ENCODE assay signal across 18 mouse cellular contexts in the genomic region with DNA sequence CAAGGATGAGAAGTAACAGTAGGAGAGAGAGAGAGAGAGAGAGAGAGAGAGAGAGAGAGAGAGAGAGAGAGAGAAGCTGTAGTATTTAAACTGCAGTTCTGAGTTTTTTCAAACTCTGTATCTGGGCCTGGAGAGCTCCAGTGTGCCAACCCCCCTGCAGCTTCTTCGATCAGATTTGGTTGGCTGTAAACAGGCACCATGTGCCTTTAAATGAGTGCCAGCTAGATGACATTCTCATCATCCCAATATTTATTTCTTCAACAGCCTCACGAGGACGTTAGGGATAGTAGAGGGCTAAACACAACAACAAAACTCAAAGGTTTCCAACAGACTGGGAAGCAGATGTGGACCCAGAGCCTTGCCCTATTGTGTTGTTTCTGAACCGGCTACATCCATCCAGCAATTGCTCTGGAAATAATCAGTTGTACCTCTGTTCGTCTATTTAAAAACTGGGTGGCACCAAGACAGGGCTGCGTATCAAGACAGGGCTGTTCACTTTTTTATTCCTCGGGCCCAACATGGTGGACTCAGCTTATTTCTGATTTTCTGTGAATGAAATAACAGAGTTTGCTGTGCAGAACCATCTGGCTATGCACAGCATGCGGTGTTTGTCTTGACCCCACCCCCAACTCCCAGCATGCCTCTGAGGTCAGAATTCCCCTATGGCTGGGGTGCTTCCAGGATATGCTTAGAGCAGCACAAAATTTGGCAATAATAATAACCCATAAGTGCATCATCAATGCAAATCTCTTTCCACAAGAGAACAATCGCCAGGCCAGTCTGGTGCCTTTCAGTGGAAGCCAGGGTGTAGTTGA. TPM values are rescaled to one million over a fixed set of nuclear protein-coding genes. Genes with fewer than 3 reads are reported as not detected.
DNase-seq lines count a peak whose midpoint lies in the region; ATAC-seq and TF ChIP-seq lines count a peak whose summit lies in the region.
"Had no signal": no experiment of that assay in that cellular context is flagged by ENCODE, and none has a peak within 500 bp of the region (broad histone marks: within the 10 kb centered on the region; RNA-seq: fewer than 3 reads in every experiment).

No protein-coding gene starts in this region.

- H3K27ac ChIP-seq in forebrain, embryonic 16.5 days (ENCODE audit: low read length) = no peak overlapping the region
- no peak overlapping the region for H3K27ac ChIP-seq in forebrain, embryonic 11.5 days (ENCODE audit: low read depth, low read length)
- H3K27ac ChIP-seq in intestine, embryonic 15.5 days = peak overlapping the region; percentile 69
- H3K27ac ChIP-seq: liver, embryonic 15.5 days; midbrain, embryonic 10.5 days; neural tube, embryonic 15.5 days had no signal

- intact Hi-C loops in left cerebral cortex, postnatal 36 days (cut with DNase I) = no loop called here

- no peaks in the 10 kb centered on the region for H3K27me3 ChIP-seq in forebrain, embryonic 16.5 days (replicated peaks; ENCODE audit: control insufficient read depth, insufficient read depth, low read length)
- H3K27me3 ChIP-seq in forebrain, embryonic 11.5 days (ENCODE audit: control insufficient read depth, insufficient read depth, low read length) = no peaks in the 10 kb centered on the region
- H3K27me3 ChIP-seq in E14TG2a.4 (ENCODE audit: insufficient read depth, low read length) = 0 out of 2 replicates have a peak, but pooled peaks cover 4% of the 10 kb centered on the region
- H3K27me3 ChIP-seq in intestine, embryonic 15.5 days (replicated peaks) = no peaks in the 10 kb centered on the region
- H3K27me3 ChIP-seq: heart, embryonic 12.5 days; neural tube, embryonic 15.5 days had no signal

- H3K4me3 ChIP-seq in forebrain, embryonic 16.5 days (replicated peaks; ENCODE audit: low read length) = no peak overlapping the region
- H3K4me3 ChIP-seq in forebrain, embryonic 11.5 days (ENCODE audit: low read depth, low read length) = no peak overlapping the region
- H3K4me3 ChIP-seq in E14TG2a.4 (replicated peaks; ENCODE audit: low read length) = peak overlapping the region; percentile 17
- H3K4me3 ChIP-seq in intestine, embryonic 15.5 days (replicated peaks) = no peak overlapping the region
- H3K4me3 ChIP-seq: heart, embryonic 12.5 days; liver, embryonic 15.5 days; midbrain, embryonic 10.5 days; neural tube, embryonic 15.5 days had no signal

- 63% methylated on average over 9 of the region's 9 CpGs for WGBS in forebrain, embryonic 16.5 days
- WGBS in forebrain, embryonic 11.5 days = 82% methylated on average over 9 of the region's 9 CpGs
- 68% methylated on average over 9 of the region's 9 CpGs for whole genome bisulfite sequencing in intestine, embryonic 15.5 days

- H3K9me3 ChIP-seq in forebrain, embryonic 16.5 days (ENCODE audit: control insufficient read depth, low read length) = no peaks in the 10 kb centered on the region
- no peaks in the 10 kb centered on the region for H3K9me3 ChIP-seq in forebrain, embryonic 11.5 days (ENCODE audit: control insufficient read depth, low read length)
- H3K9me3 ChIP-seq in E14TG2a.4 (ENCODE audit: low read length) = no peaks in the 10 kb centered on the region
- H3K9me3 ChIP-seq in intestine, embryonic 15.5 days = no peaks in the 10 kb centered on the region
- H3K9me3 ChIP-seq: liver, embryonic 15.5 days; neural tube, embryonic 15.5 days had no signal

- no peak overlapping the region for H3K4me2 ChIP-seq in forebrain, embryonic 16.5 days (ENCODE audit: low read length)
- no peak overlapping the region for H3K4me2 ChIP-seq in forebrain, embryonic 11.5 days (ENCODE audit: low read depth, low read length, severe bottlenecking)
- no peak overlapping the region for H3K4me2 ChIP-seq in intestine, embryonic 15.5 days (replicated peaks)
- H3K4me2 ChIP-seq: heart, embryonic 12.5 days; liver, embryonic 15.5 days; neural tube, embryonic 15.5 days had no signal

- H3K4me1 ChIP-seq in forebrain, embryonic 16.5 days (replicated peaks; ENCODE audit: control insufficient read depth, insufficient read depth, low read length) = peaks cover 13% of the 10 kb centered on the region; the same call in 1 of the 2 replicates
- no peaks in the 10 kb centered on the region for H3K4me1 ChIP-seq in forebrain, embryonic 11.5 days (replicated peaks; ENCODE audit: control insufficient read depth, insufficient read depth, low read length)
- H3K4me1 ChIP-seq in E14TG2a.4 (replicated peaks; ENCODE audit: low read depth, low read length) = peaks cover 42% of the 10 kb centered on the region
- peaks cover 44% of the 10 kb centered on the region for H3K4me1 ChIP-seq in intestine, embryonic 15.5 days (replicated peaks)

- no peak overlapping the region for H3K9ac ChIP-seq in forebrain, embryonic 16.5 days (replicated peaks; ENCODE audit: low read depth, low read length)
- no peak overlapping the region for H3K9ac ChIP-seq in forebrain, embryonic 11.5 days (ENCODE audit: low read length)
- H3K9ac ChIP-seq in intestine, embryonic 15.5 days = no peak overlapping the region
- H3K9ac ChIP-seq: heart, embryonic 12.5 days; liver, embryonic 15.5 days; neural tube, embryonic 15.5 days had no signal

- DNase-seq in forebrain, embryonic 11.5 days (ENCODE audit: low spot score) = no peak
- DNase-seq in cerebellum, adult 8-10 months = peak; percentile 38
- no peak for DNase-seq in spleen, postnatal 10 days (ENCODE audit: low spot score in 2 of 2)
- DNase-seq in urinary bladder, postnatal 36 days (ENCODE audit: low spot score in 2 of 2) = no peak
- no peak for DNase-seq in left cerebral cortex, postnatal 36 days (ENCODE audit: low spot score in 2 of 2)
- DNase-seq: adrenal gland, adult 2 months; B cell, adult 2 months; gastrocnemius, postnatal 25 days; heart, postnatal 36 days; kidney, postnatal 25 days; lung, postnatal 36 days had no signal

- TF ChIP-seq CTCF in E14TG2a.4 (conservative IDR thresholded peaks at IDR 0.05; ENCODE audit: low read length) = no peak

- ATAC-seq in forebrain, embryonic 16.5 days = peak; percentile 51; the same call in 1 of the 2 replicates
- ATAC-seq in forebrain, embryonic 11.5 days (replicated peaks; ENCODE audit: low FRiP score) = no peak
- no peak for ATAC-seq in intestine, embryonic 15.5 days

- H3K36me3 ChIP-seq in forebrain, embryonic 16.5 days (ENCODE audit: control insufficient read depth, insufficient read depth) = no peaks in the 10 kb centered on the region
- no peaks in the 10 kb centered on the region for H3K36me3 ChIP-seq in forebrain, embryonic 11.5 days (ENCODE audit: control insufficient read depth, insufficient read depth, low read length)
- no peaks in the 10 kb centered on the region for H3K36me3 ChIP-seq in E14TG2a.4 (ENCODE audit: insufficient read depth, low read length)
- H3K36me3 ChIP-seq in intestine, embryonic 15.5 days = no peaks in the 10 kb centered on the region
- H3K36me3 ChIP-seq: heart, embryonic 12.5 days; liver, embryonic 15.5 days; midbrain, embryonic 10.5 days; neural tube, embryonic 15.5 days had no signal

RNA-seq across cellular contexts. Expression of gene Xpnpep1, which starts 38.5 kb away (rescaled TPM):
- polyA plus RNA-seq in forebrain, embryonic 16.5 days (2015; fragmentation: Nextera tagmentation; extraction: Ambion mirVana) = 132 and 140 TPM in 2 replicates
- 150 and 168 TPM in 2 replicates for polyA plus RNA-seq in forebrain, embryonic 11.5 days (2014; fragmentation: Nextera tagmentation; extraction: Ambion mirVana)
- polyA plus RNA-seq in intestine, embryonic 15.5 days (2015; fragmentation: Nextera tagmentation; extraction: Ambion mirVana) = 182 and 206 TPM in 2 replicates
- 10 to 100 TPM; 61.8 to 70.3 TPM for total RNA-seq in left cerebral cortex, postnatal 36 days (2021)
